40 mouse cellular contexts compared by ENCODE assay signal in the genomic region with DNA sequence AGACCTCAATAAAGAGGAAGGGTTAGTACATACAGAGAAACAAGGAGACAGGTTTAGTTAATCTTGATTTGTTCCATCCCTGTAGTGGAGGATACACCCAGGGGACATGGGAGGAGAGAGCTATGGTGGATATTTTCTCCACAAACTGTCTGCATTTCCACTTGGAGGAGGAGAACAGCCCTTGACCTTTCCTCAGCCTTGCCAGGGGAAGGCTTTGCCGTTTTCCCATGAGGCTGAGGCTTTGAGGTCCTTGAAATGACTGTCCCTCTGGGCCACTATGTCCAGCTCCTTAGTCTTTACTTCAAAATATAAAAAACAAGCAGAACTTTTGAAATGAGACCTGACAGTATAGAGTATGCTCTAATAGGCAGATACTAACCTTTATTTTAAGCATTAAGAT. TPM values are rescaled to one million over a fixed set of nuclear protein-coding genes. Genes with fewer than 3 reads are reported as not detected.
"Had no signal": no experiment of that assay in that cellular context is flagged by ENCODE, and none has a peak within 500 bp of the region (broad histone marks: within the 10 kb centered on the region; RNA-seq: fewer than 3 reads in every experiment).

No protein-coding gene starts in this region.

- H3K4me2 ChIP-seq: heart, embryonic 12.5 days; hindbrain, embryonic 14.5 days; intestine, embryonic 15.5 days; limb, embryonic 12.5 days; liver, embryonic 11.5 days; liver, embryonic 13.5 days; liver, embryonic 15.5 days had no signal

- H3K4me3 ChIP-seq: gastrocnemius, adult 2 months; heart, embryonic 10.5 days; heart, embryonic 12.5 days; intestine, embryonic 15.5 days; layer of hippocampus, adult 2 months; left cerebral cortex, adult 2 months; limb, embryonic 10.5 days; limb, embryonic 12.5 days; liver, embryonic 13.5 days; liver, embryonic 15.5 days had no signal

- H3K9ac ChIP-seq: heart, embryonic 12.5 days; hindbrain, embryonic 14.5 days; intestine, embryonic 15.5 days; limb, embryonic 12.5 days; liver, embryonic 13.5 days; liver, embryonic 15.5 days; liver, postnatal 0 days had no signal

- H3K9me3 ChIP-seq: heart, embryonic 10.5 days; heart, embryonic 12.5 days; intestine, embryonic 15.5 days; limb, embryonic 10.5 days; limb, embryonic 12.5 days; liver, embryonic 13.5 days; liver, embryonic 15.5 days had no signal

- DNase-seq: gastrocnemius, adult 2 months; gastrocnemius, postnatal 10 days; gastrocnemius, postnatal 25 days; heart, adult 18-20 months; heart, postnatal 10 days; heart, postnatal 36 days; kidney, adult 18-20 months; kidney, adult 8-10 months; kidney, postnatal 10 days; kidney, postnatal 25 days; kidney, postnatal 4 days; liver; liver, embryonic 13.5 days; liver, postnatal 0 days had no signal

- H3K4me1 ChIP-seq: heart, embryonic 10.5 days; heart, embryonic 12.5 days; intestine, embryonic 15.5 days; limb, embryonic 10.5 days; limb, embryonic 12.5 days had no signal

- H3K27me3 ChIP-seq: heart, embryonic 12.5 days; intestine, embryonic 15.5 days; limb, embryonic 12.5 days; liver, embryonic 13.5 days; liver, embryonic 15.5 days had no signal

- H3K27ac ChIP-seq: gastrocnemius, adult 2 months; heart, embryonic 10.5 days; hindbrain, embryonic 14.5 days; intestine, embryonic 15.5 days; layer of hippocampus, adult 2 months; left cerebral cortex, adult 2 months; limb, embryonic 10.5 days; limb, embryonic 12.5 days; liver, embryonic 13.5 days; liver, embryonic 15.5 days had no signal

- ATAC-seq: hindbrain, embryonic 16.5 days; inflammation-experienced regulatory T-cells, adult 6 months; intestine, embryonic 15.5 days; intestine, postnatal 0 days; liver, postnatal 0 days had no signal

RNA-seq across cellular contexts. Expression of a gene that starts 58.7 kb away (rescaled TPM):
- total RNA-seq: gastrocnemius, adult 2 months; gastrocnemius, postnatal 10 days; gastrocnemius, postnatal 25 days; gastrocnemius, postnatal 4 days; granulocyte monocyte progenitor cell, adult 5-6 weeks; hematopoietic stem cell, adult 5-6 weeks; layer of hippocampus, adult 2 months; layer of hippocampus, postnatal 10 days; layer of hippocampus, postnatal 25 days; left cerebral cortex, adult 2 months; left cerebral cortex, postnatal 14 days; left cerebral cortex, postnatal 36 days had no signal
- polyA plus RNA-seq: heart, embryonic 12.5 days; heart, embryonic 14.5 days; heart, embryonic 16.5 days; hindbrain, embryonic 11.5 days; hindbrain, embryonic 14.5 days; hindbrain, embryonic 16.5 days; inflammation-experienced regulatory T-cells, adult 6 months; intestine, embryonic 15.5 days; intestine, postnatal 0 days; kidney, embryonic 14.5 days; kidney, embryonic 16.5 days; limb, embryonic 10.5 days; limb, embryonic 12.5 days; limb, embryonic 14.5 days; liver, embryonic 11.5 days; liver, embryonic 13.5 days; liver, embryonic 15.5 days; liver, postnatal 0 days had no signal
